Mouse (Mus musculus) liver, embryonic 13.5 days (tissue): ENCODE results near the gene Morc3. TPM values are rescaled to one million over a fixed set of nuclear protein-coding genes. Genes with fewer than 3 reads are reported as not detected.
A peak's percentile ranks its signal among the peaks of the same experiment; 100 is the strongest.

Source experiments
- ATAC-seq: fragments of 200-750 bp; cut with Nextera tagmentation; 2 replicates; pipeline ENCODE4 v1.8.0; 2017; ENCODE audit warnings: low read depth, mild to moderate bottlenecking, moderate number of reproducible peaks, moderate library complexity
- DNase-seq: peaks from one replicate; pipeline ENCODE4 v3.0.0; 2022
- H3K27ac ChIP-seq: fragments of 300-500 bp; sonication (generic); 2 replicates; pipeline ENCODE4 v1.5.1; 2015; ENCODE audit warnings: moderate library complexity, mild to moderate bottlenecking, inconsistent platforms
- H3K27me3 ChIP-seq: fragments of 300-500 bp; sonication (generic); 2 replicates; pipeline ENCODE4 v1.6.1; 2015; ENCODE audit warnings: mild to moderate bottlenecking, inconsistent platforms
- H3K36me3 ChIP-seq: fragments of 300-500 bp; sonication (generic); 2 replicates; pipeline ENCODE4 v1.6.1; 2015; ENCODE audit warnings: mild to moderate bottlenecking, inconsistent platforms
- H3K4me1 ChIP-seq: fragments of 300-500 bp; sonication (generic); replicated peaks from 2 replicates; pipeline ENCODE4 v1.6.1; 2015; ENCODE audit warnings: inconsistent platforms
- H3K4me2 ChIP-seq: fragments of 300-500 bp; sonication (generic); 2 replicates; pipeline ENCODE4 v1.6.1; 2015; ENCODE audit warnings: inconsistent platforms, mild to moderate bottlenecking, moderate library complexity
- H3K4me3 ChIP-seq: fragments of 300-500 bp; sonication (generic); replicated peaks from 2 replicates; pipeline ENCODE4 v1.5.1; 2015; ENCODE audit warnings: mild to moderate bottlenecking, inconsistent platforms
- H3K9ac ChIP-seq: fragments of 300-500 bp; sonication (generic); 2 replicates; pipeline ENCODE4 v1.6.1; 2015; ENCODE audit warnings: mild to moderate bottlenecking, inconsistent platforms
- H3K9me3 ChIP-seq: fragments of 300-500 bp; sonication (generic); replicated peaks from 2 replicates; pipeline ENCODE4 v1.6.1; 2016; ENCODE audit warnings: inconsistent platforms
- WGBS: fragments of 180-500 bp; shearing (Covaris S2); methylation state at CpG from one replicate; pipeline ENCODE4 v1.1.7; 2015; ENCODE audit not compliant: insufficient replicate concordance; 5-methylcytosine and 5-hydroxymethylcytosine counted together
- polyA plus RNA-seq: library from polyadenylated mRNA; unstranded; fragments of >200 nt; fragmentation: Nextera tagmentation; extraction: Ambion mirVana; gene quantifications from 2 replicates; pipeline ENCODE4 v1.2.1, GENCODE M21; 2015

Morc3 gene
- polyA plus RNA-seq, 1 experiment from 2014 or later = 19.1 TPM

DNA sequence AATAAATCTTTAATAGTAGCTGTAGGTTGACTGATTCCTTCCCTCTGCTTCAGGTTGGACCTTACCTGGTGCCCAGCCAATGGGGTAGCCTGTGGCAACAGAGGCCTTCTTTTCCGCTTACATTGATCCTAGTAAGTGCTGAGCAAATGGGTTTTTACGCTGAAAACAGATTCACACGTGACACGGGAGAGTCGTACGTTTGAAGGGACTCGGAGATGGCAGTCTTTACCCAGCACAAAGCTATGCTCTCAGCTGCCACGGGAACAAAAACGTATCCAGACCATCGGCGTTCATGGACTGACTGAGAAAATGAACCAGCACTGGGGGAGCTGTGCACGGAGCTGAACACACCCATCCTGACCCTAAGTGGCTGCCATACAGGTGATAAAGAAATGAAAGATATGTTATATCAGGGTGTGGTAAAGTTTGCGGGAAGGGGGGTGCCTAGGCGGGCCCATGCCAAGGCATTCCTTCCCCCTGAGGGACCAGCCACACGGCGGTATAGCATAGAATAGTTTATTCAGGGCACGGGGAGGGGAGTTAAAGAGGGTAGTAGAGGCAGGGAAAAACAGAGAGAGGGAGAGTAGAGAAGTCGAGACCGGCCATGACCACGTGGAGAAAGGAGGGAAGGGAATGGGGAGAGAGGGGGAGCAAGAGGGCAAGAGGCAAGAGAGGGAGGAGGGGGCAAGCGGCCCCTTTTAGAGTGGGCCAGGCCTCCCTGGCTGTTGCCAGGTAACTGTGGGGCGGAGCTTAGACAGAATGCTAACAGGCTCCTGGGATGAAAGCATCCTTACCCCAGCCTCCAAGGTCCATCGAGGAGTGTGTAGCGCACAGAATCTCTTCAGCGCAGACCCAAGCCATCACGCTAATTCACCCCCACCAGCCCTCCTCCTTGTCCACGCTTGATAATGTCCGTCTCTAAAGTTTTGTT is 79.1 kb downstream of the Morc3 start:
- no peak overlapping the region for H3K4me3 ChIP-seq

DNA sequence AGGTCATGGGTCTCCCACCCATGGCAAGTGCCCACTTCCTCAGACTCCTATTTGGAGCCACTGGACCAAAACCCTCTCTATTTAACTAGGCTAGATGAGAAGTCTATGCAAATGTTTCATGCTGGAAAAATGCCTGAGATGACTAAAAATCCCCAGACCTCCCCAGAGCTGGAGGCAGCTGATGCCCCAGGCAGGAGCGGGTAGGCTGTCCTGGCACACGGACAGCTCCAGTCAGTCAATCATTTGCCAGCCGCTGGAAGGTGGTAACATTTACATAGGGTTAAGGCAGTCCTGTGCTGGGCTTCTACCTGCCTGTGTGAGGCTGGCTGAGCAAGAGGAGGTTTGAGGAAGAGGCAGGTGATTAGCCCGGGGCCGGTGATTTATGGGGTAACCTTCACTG is 80.2 kb downstream of the Morc3 start:
- Histone ChIP-seq H3K9ac (no peak overlapping the region), H3K9me3 (no peaks in the 10 kb centered on the region), H3K27ac (no peak overlapping the region), H3K4me3 (no peak overlapping the region), H3K4me2 (no peak overlapping the region), H3K36me3 (0 out of 2 replicates have a peak, but pooled peaks cover 1% of the 10 kb centered on the region), H3K4me1 (peaks cover 14% of the 10 kb centered on the region), H3K27me3 (no peaks in the 10 kb centered on the region)
- 62% methylated on average over 5 of the region's 5 CpGs for WGBS
- no peak for DNase-seq
- ATAC-seq = no peak

More for the DNA sequence above, 79.1 kb downstream of the Morc3 start:
- H3K27ac ChIP-seq = no peak overlapping the region
- no peak for DNase-seq
- H3K4me2 ChIP-seq = no peak overlapping the region
- H3K36me3 ChIP-seq = peaks cover 13% of the 10 kb centered on the region
- peaks cover 14% of the 10 kb centered on the region for H3K4me1 ChIP-seq
- no peaks in the 10 kb centered on the region for H3K9me3 ChIP-seq
- WGBS = 58% methylated on average over 28 of the region's 28 CpGs
- H3K9ac ChIP-seq = no peak overlapping the region
- ATAC-seq = peak; percentile 55
- H3K27me3 ChIP-seq = no peaks in the 10 kb centered on the region

- no peak for ATAC-seq
Observed at GRCm38 (mm10) chr16:93912808-93913207, 80.9 kb downstream of the Morc3 start.

DNA sequence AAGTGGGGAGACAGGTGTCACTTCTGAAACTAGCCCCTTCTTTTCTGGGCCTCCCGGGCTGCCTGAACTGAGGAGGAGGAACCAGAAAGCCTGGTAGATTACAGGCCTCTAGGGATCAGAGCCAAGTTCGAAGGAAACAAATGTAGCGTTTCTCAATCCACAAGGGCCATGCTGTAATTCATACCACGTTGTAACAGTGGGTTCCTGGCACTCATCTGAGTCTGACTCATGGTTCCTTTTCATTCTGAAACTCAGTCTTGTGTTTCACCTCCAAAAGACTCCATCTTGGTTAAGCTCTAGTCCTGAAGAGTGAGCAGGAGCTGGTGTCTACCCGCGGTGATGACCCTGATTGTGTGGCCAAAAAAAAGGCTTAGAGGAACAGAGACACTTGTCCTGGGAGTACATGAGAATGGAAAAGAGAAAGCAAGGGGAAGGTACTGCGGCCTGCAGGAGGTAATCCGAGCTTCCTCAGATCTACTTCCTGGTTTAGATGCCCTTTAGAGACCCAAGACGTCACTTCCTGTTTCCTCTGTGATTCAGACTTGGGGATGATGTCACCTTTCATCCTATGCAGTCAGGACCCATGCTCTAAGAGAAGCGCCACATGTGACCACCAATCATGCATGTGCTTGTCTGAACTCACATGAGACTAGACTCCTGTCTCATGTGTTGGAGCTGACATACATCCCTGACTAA is 82.1 kb downstream of the Morc3 start:
- no peaks in the 10 kb centered on the region for H3K9me3 ChIP-seq
- H3K36me3 ChIP-seq = no peaks in the 10 kb centered on the region
- H3K4me3 ChIP-seq = no peak overlapping the region
- 60% methylated on average over 10 of the region's 10 CpGs for whole genome bisulfite sequencing
- H3K9ac ChIP-seq = no peak overlapping the region
- ATAC-seq (no peak), DNase-seq (no peak)
- no peak overlapping the region; the same call in 1 of the 2 replicates for H3K27ac ChIP-seq
- peaks cover 21% of the 10 kb centered on the region for H3K4me1 ChIP-seq
- H3K27me3 ChIP-seq = no peaks in the 10 kb centered on the region
- H3K4me2 ChIP-seq = no peak overlapping the region

More at GRCm38 (mm10) chr16:93912808-93913207, 80.9 kb downstream of the Morc3 start:
- Histone ChIP-seq H3K9ac (no peak overlapping the region), H3K4me1 (peaks cover 16% of the 10 kb centered on the region), H3K36me3 (no peaks in the 10 kb centered on the region), H3K27me3 (no peaks in the 10 kb centered on the region), H3K4me3 (no peak overlapping the region), H3K9me3 (no peaks in the 10 kb centered on the region), H3K4me2 (no peak overlapping the region), H3K27ac (no peak overlapping the region)
- WGBS = 54% methylated on average over 3 of the region's 3 CpGs
- DNase-seq = no peak

- no peak overlapping the region for H3K4me3 ChIP-seq
- H3K36me3 ChIP-seq = no peaks in the 10 kb centered on the region
- no peak for ATAC-seq
- H3K9ac ChIP-seq = no peak overlapping the region
- H3K4me1 ChIP-seq = peaks cover 20% of the 10 kb centered on the region
- no peaks in the 10 kb centered on the region for H3K9me3 ChIP-seq
- WGBS = 26% methylated on average over 10 of the region's 10 CpGs
- H3K27ac ChIP-seq = no peak overlapping the region
- no peak for DNase-seq
- no peak overlapping the region for H3K4me2 ChIP-seq
- no peaks in the 10 kb centered on the region for H3K27me3 ChIP-seq
Observed at GRCm38 (mm10) chr16:93915338-93915849, 83.5 kb downstream of the Morc3 start.

GRCm38 (mm10) chr16:93917712-93918678 is 86.1 kb downstream of the Morc3 start:
- WGBS = 37% methylated on average over 18 of the region's 22 CpGs
- Histone ChIP-seq H3K4me1 (peaks cover 15% of the 10 kb centered on the region), H3K4me2 (peak overlapping the region; percentile 23; the same call in 1 of the 2 replicates), H3K27me3 (no peaks in the 10 kb centered on the region), H3K9me3 (no peaks in the 10 kb centered on the region), H3K27ac (no peak overlapping the region), H3K9ac (no peak overlapping the region), H3K36me3 (no peaks in the 10 kb centered on the region), H3K4me3 (no peak overlapping the region)
- ATAC-seq (peak; percentile 52), DNase-seq (peak; percentile 71)

- WGBS = 54% methylated on average over 8 of the region's 8 CpGs
- DNase-seq (no peak), ATAC-seq (no peak)
- Histone ChIP-seq H3K36me3 (no peaks in the 10 kb centered on the region), H3K4me3 (no peak overlapping the region), H3K9me3 (no peaks in the 10 kb centered on the region), H3K4me1 (peaks cover 15% of the 10 kb centered on the region), H3K9ac (no peak overlapping the region), H3K4me2 (peak overlapping the region; percentile 23; the same call in 1 of the 2 replicates), H3K27ac (no peak overlapping the region), H3K27me3 (no peaks in the 10 kb centered on the region)
Observed at GRCm38 (mm10) chr16:93918679-93919060, 86.7 kb downstream of the Morc3 start.

DNA sequence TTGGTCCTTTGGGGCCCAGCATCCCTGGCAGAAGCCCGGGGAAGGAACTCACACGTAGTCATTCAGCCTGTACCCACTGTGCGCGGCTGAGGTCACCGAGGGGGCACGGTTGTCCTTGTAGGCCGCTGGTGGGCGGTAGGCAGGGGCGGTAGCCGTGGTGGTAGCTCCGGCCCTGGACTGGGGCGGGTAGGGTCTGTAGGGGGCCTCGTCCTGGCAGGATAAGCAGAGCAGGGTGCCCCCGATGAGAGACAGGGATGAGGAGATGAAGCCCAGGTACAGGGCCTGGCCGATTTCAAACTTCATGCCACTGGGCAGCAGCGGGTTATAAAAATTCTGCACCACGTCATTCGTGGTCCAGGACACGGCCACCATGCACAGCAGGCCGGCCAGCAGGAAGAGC is 87.3 kb downstream of the Morc3 start:
- DNase-seq (no peak), ATAC-seq (no peak)
- Histone ChIP-seq H3K9ac (no peak overlapping the region), H3K9me3 (no peaks in the 10 kb centered on the region), H3K4me2 (no peak overlapping the region), H3K27me3 (no peaks in the 10 kb centered on the region), H3K4me3 (no peak overlapping the region), H3K36me3 (no peaks in the 10 kb centered on the region), H3K4me1 (peaks cover 13% of the 10 kb centered on the region), H3K27ac (no peak overlapping the region)
- 71% methylated on average over 20 of the region's 20 CpGs for WGBS

GRCm38 (mm10) chr16:93920673-93921072 is 88.8 kb downstream of the Morc3 start:
- no peaks in the 10 kb centered on the region for H3K9me3 ChIP-seq
- no peak overlapping the region for H3K27ac ChIP-seq
- 46% methylated on average over 4 of the region's 4 CpGs for WGBS
- DNase-seq = no peak
- no peaks in the 10 kb centered on the region for H3K27me3 ChIP-seq
- H3K4me2 ChIP-seq = no peak overlapping the region
- H3K36me3 ChIP-seq = no peaks in the 10 kb centered on the region
- H3K4me1 ChIP-seq = peaks cover 14% of the 10 kb centered on the region
- H3K9ac ChIP-seq = no peak overlapping the region
- ATAC-seq = no peak
- no peak overlapping the region for H3K4me3 ChIP-seq

DNA sequence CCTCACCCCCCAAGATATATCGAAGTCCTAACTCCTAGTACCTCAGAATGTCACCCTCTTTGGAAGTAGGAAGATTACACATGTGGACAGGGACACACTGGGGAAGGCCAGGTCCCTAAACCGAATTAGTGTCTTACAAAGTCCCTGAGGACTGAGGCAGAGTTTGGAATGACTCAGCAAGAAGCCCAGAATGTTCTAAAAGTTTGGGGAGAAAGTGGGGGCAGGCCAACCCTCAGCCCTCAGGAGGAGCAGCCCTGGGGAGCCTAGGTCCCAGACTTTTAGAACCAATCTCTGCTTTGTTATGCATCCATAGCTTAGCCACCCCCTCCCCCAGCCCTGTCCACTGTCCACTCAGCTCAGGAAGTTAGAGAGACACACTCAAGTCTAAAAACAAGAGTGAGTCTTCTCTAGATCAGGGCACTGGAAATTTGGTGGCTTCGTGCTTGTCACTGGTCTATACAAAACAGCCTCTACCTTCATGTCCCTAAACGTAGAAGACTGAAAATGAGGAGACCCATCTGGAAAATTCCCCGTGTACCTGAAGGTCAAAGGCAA is 91.0 kb downstream of the Morc3 start:
- Histone ChIP-seq H3K9me3 (no peaks in the 10 kb centered on the region), H3K4me1 (peaks cover 11% of the 10 kb centered on the region), H3K27me3 (no peaks in the 10 kb centered on the region; the same call in 1 of the 2 replicates), H3K9ac (no peak overlapping the region), H3K4me2 (no peak overlapping the region), H3K4me3 (no peak overlapping the region), H3K36me3 (no peaks in the 10 kb centered on the region), H3K27ac (no peak overlapping the region)
- DNase-seq (no peak), ATAC-seq (no peak)
- WGBS = 55% methylated on average over 5 of the region's 5 CpGs
